Mouse (Mus musculus): ENCODE measurements around the gene Ints7. TPM values are rescaled to one million over a fixed set of nuclear protein-coding genes. Genes with fewer than 3 reads are reported as not detected.

Ints7 gene
- polyA plus RNA-seq, 1 experiment: 32.1 TPM

- 91% methylated on average over 16 of the region's 16 CpGs for WGBS
Observed at GRCm38 (mm10) chr1:191612877-191613276, 37.4 kb downstream of the Ints7 start.

GRCm38 (mm10) chr1:191616245-191616644 lies 40.8 kb downstream of the Ints7 start:
- Histone ChIP-seq H3K4me1 (ENCODE audit: control insufficient read depth, insufficient read depth, low read length) (no peaks in the 10 kb centered on the region), H3K4me3 (replicated peaks; ENCODE audit: control insufficient read depth, low read depth, low read length) (no peak overlapping the region), H3K27ac (ENCODE audit: control insufficient read depth, insufficient read depth, low read depth, low read length, poor library complexity) (no peak overlapping the region)
- TF ChIP-seq POLR2A (IDR thresholded peaks at IDR 0.05; ENCODE audit: borderline replicate concordance, control insufficient read depth, low read depth, low read length) (no peak), CTCF (IDR thresholded peaks at IDR 0.05; ENCODE audit: control insufficient read depth, insufficient read depth, low read length) (no peak)
- WGBS: 96% methylated on average over 8 of the region's 8 CpGs

More at GRCm38 (mm10) chr1:191612877-191613276, 37.4 kb downstream of the Ints7 start:
- Histone ChIP-seq H3K4me3 (replicated peaks; ENCODE audit: control insufficient read depth, low read depth, low read length) (no peak overlapping the region), H3K4me1 (ENCODE audit: control insufficient read depth, insufficient read depth, low read length) (no peaks in the 10 kb centered on the region), H3K27ac (ENCODE audit: control insufficient read depth, insufficient read depth, low read depth, low read length, poor library complexity) (no peak overlapping the region)
- TF ChIP-seq CTCF (IDR thresholded peaks at IDR 0.05; ENCODE audit: control insufficient read depth, insufficient read depth, low read length) (no peak), POLR2A (IDR thresholded peaks at IDR 0.05; ENCODE audit: borderline replicate concordance, control insufficient read depth, low read depth, low read length) (no peak)

GRCm38 (mm10) chr1:191617589-191617988 lies 42.2 kb downstream of the Ints7 start:
- H3K27ac ChIP-seq (ENCODE audit: control insufficient read depth, insufficient read depth, low read depth, low read length, poor library complexity): no peak overlapping the region
- WGBS: 68% methylated on average over 3 of the region's 3 CpGs

DNA sequence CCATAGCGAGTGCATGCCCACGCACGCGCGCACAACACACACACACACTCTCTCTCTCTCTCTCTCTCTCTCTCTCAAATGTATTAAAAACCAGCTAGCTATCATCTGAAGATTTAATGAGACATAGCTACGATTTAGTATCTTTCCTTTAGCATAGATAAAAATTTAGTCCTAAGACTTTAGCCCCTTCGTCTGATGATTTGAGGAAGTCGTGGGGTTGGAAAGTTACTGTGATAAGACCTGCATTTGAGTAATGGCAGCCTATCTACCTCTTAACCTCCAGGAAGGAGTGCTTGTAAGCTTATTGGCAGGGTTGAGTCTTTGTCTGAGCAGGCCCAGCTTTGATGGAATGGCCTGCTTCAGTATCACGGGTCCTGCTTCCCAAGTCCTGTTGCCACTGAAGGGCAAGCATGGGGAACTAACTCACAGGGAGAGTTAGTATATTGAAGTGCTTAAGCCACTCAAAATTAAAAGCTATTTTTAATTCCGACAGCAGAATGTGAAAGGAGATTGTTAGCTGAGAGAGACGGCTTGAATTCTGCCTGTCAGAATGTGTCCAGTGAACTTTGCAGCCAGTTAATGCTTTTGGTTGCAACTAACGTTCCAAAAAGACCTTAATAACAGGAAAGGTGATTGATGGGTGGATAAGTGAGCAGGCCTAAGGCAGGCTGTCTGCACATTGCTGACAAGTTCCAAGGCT lies 42.8 kb downstream of the Ints7 start:
- H3K27ac ChIP-seq (ENCODE audit: control insufficient read depth, insufficient read depth, low read depth, low read length, poor library complexity): no peak overlapping the region
- WGBS: 85% methylated on average over 12 of the region's 12 CpGs
- TF ChIP-seq CTCF (IDR thresholded peaks at IDR 0.05; ENCODE audit: control insufficient read depth, insufficient read depth, low read length): no peak
- TF ChIP-seq POLR2A (IDR thresholded peaks at IDR 0.05; ENCODE audit: borderline replicate concordance, control insufficient read depth, low read depth, low read length): no peak
- no peak overlapping the region for H3K4me3 ChIP-seq (replicated peaks; ENCODE audit: control insufficient read depth, low read depth, low read length)
- H3K4me1 ChIP-seq (ENCODE audit: control insufficient read depth, insufficient read depth, low read length): no peaks in the 10 kb centered on the region

More at GRCm38 (mm10) chr1:191617589-191617988, 42.2 kb downstream of the Ints7 start:
- Histone ChIP-seq H3K4me3 (replicated peaks; ENCODE audit: control insufficient read depth, low read depth, low read length) (no peak overlapping the region), H3K4me1 (ENCODE audit: control insufficient read depth, insufficient read depth, low read length) (no peaks in the 10 kb centered on the region)
- TF ChIP-seq CTCF (IDR thresholded peaks at IDR 0.05; ENCODE audit: control insufficient read depth, insufficient read depth, low read length) (no peak), POLR2A (IDR thresholded peaks at IDR 0.05; ENCODE audit: borderline replicate concordance, control insufficient read depth, low read depth, low read length) (no peak)

GRCm38 (mm10) chr1:191621096-191621495 lies 45.7 kb downstream of the Ints7 start:
- Histone ChIP-seq H3K4me3 (replicated peaks; ENCODE audit: control insufficient read depth, low read depth, low read length) (no peak overlapping the region), H3K4me1 (ENCODE audit: control insufficient read depth, insufficient read depth, low read length) (no peaks in the 10 kb centered on the region; the same call in 1 of the 2 replicates), H3K27ac (ENCODE audit: control insufficient read depth, insufficient read depth, low read depth, low read length, poor library complexity) (no peak overlapping the region)
- WGBS: 91% methylated on average over 8 of the region's 8 CpGs
- no peak for TF ChIP-seq CTCF (IDR thresholded peaks at IDR 0.05; ENCODE audit: control insufficient read depth, insufficient read depth, low read length)
- no peak for TF ChIP-seq POLR2A (IDR thresholded peaks at IDR 0.05; ENCODE audit: borderline replicate concordance, control insufficient read depth, low read depth, low read length)

DNA sequence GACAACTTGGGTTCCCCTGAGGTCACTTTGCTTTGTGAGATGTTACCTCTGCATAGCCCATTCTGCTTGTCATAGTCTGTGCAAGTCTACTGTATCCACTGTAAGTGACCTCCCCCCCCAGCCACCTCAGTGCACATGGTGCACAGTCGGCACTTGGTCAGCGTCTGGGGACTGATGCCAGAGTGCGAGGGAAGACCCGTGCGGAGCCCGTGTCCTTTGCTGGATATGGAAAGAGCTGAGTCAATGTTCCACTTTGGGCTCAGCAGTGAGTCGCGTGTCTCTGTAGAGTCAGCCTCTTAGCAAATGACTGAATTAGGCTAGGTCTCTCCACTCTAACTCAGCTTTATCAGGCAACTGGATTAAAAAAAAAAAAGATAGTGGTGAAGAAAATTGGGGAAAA lies 47.4 kb downstream of the Ints7 start:
- 87% methylated on average over 8 of the region's 8 CpGs for WGBS
- TF ChIP-seq POLR2A (IDR thresholded peaks at IDR 0.05; ENCODE audit: borderline replicate concordance, control insufficient read depth, low read depth, low read length): no peak
- H3K4me1 ChIP-seq (ENCODE audit: control insufficient read depth, insufficient read depth, low read length): no peaks in the 10 kb centered on the region; the same call in 1 of the 2 replicates
- no peak overlapping the region for H3K4me3 ChIP-seq (replicated peaks; ENCODE audit: control insufficient read depth, low read depth, low read length)
- no peak overlapping the region for H3K27ac ChIP-seq (ENCODE audit: control insufficient read depth, insufficient read depth, low read depth, low read length, poor library complexity)

GRCm38 (mm10) chr1:191624492-191624891 lies 49.1 kb downstream of the Ints7 start:
- no peak for TF ChIP-seq POLR2A (IDR thresholded peaks at IDR 0.05; ENCODE audit: borderline replicate concordance, control insufficient read depth, low read depth, low read length)
- no peak for TF ChIP-seq CTCF (IDR thresholded peaks at IDR 0.05; ENCODE audit: control insufficient read depth, insufficient read depth, low read length)
- Histone ChIP-seq H3K4me3 (replicated peaks; ENCODE audit: control insufficient read depth, low read depth, low read length) (no peak overlapping the region), H3K4me1 (ENCODE audit: control insufficient read depth, insufficient read depth, low read length) (no peaks in the 10 kb centered on the region; the same call in 1 of the 2 replicates), H3K27ac (ENCODE audit: control insufficient read depth, insufficient read depth, low read depth, low read length, poor library complexity) (no peak overlapping the region)
- 41% methylated on average over 6 of the region's 6 CpGs for WGBS

DNA sequence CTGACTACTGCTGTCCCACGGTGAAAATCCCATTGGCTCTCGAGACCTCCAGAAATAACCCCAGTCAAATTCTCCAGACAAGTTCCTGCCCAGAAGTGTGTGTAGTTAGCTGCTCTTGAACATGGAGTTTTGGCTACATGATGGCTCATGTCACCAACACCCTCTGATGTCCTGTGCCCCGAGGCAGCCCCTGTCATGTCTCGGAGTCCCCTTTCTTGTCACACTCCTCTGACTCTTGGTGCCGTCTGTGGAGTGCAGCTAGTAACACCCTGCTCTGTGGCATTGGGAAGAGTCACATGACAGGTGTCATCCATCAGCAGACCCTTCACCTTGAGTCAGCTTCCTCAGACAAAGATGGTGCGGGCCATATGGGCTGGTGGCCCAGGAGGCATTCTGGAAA lies 49.6 kb downstream of the Ints7 start:
- Histone ChIP-seq H3K4me3 (replicated peaks; ENCODE audit: control insufficient read depth, low read depth, low read length) (no peak overlapping the region), H3K27ac (ENCODE audit: control insufficient read depth, insufficient read depth, low read depth, low read length, poor library complexity) (no peak overlapping the region), H3K4me1 (ENCODE audit: control insufficient read depth, insufficient read depth, low read length) (no peaks in the 10 kb centered on the region; the same call in 1 of the 2 replicates)
- 64% methylated on average over 6 of the region's 6 CpGs for WGBS
- TF ChIP-seq POLR2A (IDR thresholded peaks at IDR 0.05; ENCODE audit: borderline replicate concordance, control insufficient read depth, low read depth, low read length) (no peak), CTCF (IDR thresholded peaks at IDR 0.05; ENCODE audit: control insufficient read depth, insufficient read depth, low read length) (no peak)

Data from bone marrow, adult 2 months (tissue).